11 mouse cellular contexts compared by ENCODE assay signal in genomic region chr9:92482551-92482950, GRCm38 (mm10).
"Had no signal": no experiment of that assay in that cellular context is flagged by ENCODE, and none has a peak within 500 bp of the region (broad histone marks: within the 10 kb centered on the region; RNA-seq: fewer than 3 reads in every experiment).

No protein-coding gene starts in this region.

- DNase-seq: liver; liver, embryonic 13.5 days; liver, postnatal 0 days; lung, adult 18-20 months; lung, adult 2 months; lung, embryonic 14.5 days; lung, postnatal 10 days; lung, postnatal 14 days; lung, postnatal 36 days; lung, postnatal 4 days; midbrain, embryonic 14.5 days had no signal
